Mouse (Mus musculus) small intestine, adult 2 months (tissue): Measurements from ENCODE around the gene Ly9.

Experiments
- CTCF ChIP-seq: fragments of 200-500 bp; IDR thresholded peaks from 2 replicates; pipeline ENCODE4 v1.5.1; 2012; ENCODE audit warnings: low read depth, mild to moderate bottlenecking, control low read depth, inconsistent platforms, low read length, moderate library complexity, mixed read lengths; ENCODE audit not compliant: insufficient replicate concordance, insufficient read length; ENCODE audit errors: extremely low read depth
- POLR2A ChIP-seq: fragments of 200-500 bp; IDR thresholded peaks from 2 replicates; pipeline ENCODE4 v1.6.1; 2012; ENCODE audit warnings: low read depth, mild to moderate bottlenecking, control low read depth, inconsistent platforms, low read length, moderate library complexity

DNA sequence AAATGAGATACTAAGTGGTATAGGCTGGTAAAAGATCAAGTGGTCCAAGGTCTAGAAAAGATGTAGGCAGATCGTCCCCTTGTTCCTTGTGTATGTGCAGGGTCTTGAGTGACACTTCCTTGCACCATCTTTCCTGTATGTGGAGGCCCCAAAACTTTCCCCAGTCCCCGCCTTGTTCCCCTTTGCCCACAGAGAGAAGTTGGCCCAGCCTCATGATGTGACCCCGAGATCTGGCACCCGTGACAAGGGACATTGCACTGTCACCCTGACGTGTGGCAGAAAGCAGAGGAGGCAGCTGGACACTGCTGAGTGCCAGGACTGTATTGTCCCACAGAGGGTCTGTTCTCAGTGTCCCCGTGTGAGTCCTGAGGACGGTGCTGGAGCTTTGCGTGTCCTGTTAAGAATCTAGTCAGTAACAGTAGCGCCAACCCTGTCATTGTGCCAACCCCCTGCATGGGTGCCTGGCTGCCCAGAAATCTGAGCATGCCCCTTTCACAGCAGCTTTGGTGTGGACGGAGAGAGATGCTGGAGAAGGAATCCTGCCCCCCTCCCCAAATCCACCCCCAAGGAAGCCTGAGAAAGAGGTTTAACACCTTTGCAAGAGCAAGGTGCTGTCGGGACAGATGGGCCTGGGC lies 9.8 kb upstream of the Ly9 start:
- TF ChIP-seq POLR2A (no peak), CTCF (no peak)
